Mouse (Mus musculus) liver, postnatal 0 days (tissue): ENCODE measurements around the gene Cmtr1.

Source experiments
- CTCF ChIP-seq: sonication (generic); IDR thresholded peaks from 2 replicates; pipeline ENCODE4 v1.5.1; 2016; ENCODE audit warnings: antibody characterized with exemption, low read depth
- EP300 ChIP-seq: IDR thresholded peaks from 2 replicates; pipeline ENCODE4 v1.6.1; 2016; ENCODE audit warnings: antibody characterized with exemption, low read depth, mild to moderate bottlenecking

DNA sequence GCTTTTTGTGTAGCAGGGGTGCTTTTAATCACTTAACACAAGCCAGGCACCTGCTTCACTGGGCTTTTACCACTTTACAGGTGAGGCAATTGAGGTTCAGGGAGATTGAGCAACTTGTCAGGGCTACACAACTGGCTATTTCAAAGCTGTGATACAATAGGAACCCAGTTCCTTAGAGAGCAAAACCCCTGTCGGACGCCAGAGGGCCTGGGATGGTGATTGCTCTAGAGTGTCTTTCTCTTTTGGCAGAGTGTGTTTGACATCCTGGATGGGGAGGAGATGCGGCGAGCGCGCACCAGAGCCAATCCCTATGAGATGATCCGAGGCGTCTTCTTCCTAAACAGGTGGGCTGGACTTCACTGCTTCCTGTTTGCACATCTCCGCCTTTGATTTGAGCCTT, 21.3 kb downstream of the Cmtr1 start:
- TF ChIP-seq CTCF (0 out of 2 replicates have a peak, but pooled peaks have one; percentile 5), EP300 (no peak)
